Mouse (Mus musculus): Measurements from ENCODE around the gene Ak9. TPM values are rescaled to one million over a fixed set of nuclear protein-coding genes. Genes with fewer than 3 reads are reported as not detected.

Ak9 gene
- total and polyA plus RNA-seq, 3 experiments = 0.21 TPM; not detected in 2

DNA sequence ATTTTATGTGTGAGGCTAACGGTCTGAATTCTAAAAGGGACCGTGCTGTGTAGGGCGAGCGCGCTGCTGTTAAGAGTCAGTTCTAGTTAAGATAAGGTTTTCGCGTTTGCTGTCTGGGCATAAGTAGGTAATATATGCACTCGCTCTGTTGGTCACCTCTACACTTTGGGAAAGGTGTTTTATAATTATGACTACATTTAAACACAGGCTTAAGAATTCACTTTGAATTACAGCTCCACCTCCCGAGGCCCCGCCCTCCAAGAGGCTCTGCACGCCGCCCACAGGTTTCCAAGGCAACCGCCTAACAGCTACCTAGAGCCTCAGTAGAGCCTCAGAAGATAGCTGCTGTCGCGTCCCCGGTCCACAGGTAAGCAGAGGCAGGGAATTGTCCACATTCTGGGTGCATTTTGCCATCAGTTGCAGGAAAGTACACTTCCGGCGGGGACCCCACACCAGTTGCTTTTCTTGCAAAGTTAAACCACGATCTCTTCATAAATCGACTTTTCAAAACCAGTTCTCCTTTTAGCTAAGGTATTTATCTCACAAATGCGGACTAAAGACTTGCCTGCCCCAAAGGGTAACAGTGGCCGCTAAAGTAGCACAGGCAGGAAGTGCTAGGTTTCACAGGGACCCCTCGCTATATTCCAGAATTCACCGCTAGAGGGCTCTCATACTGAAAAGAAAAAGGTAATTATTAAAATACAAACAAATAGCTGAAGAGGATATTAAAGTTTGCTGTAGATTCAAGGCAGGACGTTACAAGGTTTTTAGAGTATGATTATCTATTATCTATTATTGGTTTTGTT, at the start of gene Ak9 (continued):
- no peak for TF ChIP-seq TAL1 (IDR thresholded peaks at IDR 0.05; ENCODE audit: low read length)
- TF ChIP-seq ZC3H11A (IDR thresholded peaks at IDR 0.05; ENCODE audit: low read depth, low read length) = peak; percentile 19
- TF ChIP-seq HCFC1 (IDR thresholded peaks at IDR 0.05; ENCODE audit: low read depth, low read length) = no peak; the same call in 1 of the 2 replicates
- TF ChIP-seq JUND (IDR thresholded peaks at IDR 0.05; ENCODE audit: low read depth, low read length) = no peak

DNA sequence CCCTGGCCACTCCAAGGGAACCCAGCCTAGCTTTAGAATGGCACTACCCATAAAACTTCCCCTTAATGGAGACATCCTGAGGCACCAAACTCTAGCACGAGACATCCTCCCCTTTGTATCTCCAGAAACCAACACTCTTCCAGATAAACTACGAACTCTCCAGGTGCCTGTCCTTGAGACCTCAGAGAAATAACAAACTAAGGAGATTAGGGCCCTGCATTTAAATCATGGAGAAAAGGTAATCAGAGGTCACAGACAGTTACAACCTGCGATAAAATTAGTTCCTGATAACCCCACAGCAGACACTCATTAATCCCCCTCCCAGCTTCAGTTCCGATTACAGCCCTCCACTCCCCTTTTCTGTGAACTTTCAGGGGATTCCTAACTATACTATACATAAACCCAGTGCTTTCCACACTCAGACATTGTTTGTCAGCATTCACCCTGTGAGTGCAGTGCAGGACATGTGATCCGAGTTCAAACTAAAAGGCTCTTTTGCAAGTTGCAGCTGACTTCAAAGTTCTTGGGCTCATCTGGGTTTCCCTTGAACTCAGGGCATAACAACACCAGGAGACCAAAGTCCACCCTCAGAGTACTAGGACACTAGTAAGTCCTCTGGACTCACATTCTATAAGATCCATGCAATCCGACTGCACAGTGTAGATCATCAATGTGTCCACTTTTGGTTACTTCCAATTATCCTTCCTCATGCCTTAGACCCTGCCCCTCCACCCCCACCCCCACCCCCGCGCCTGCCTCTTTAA, 43.4 kb upstream of the Ak9 start:
- no peak for DNase-seq (ENCODE audit: low read depth, low spot score)
- H3K9me3 ChIP-seq (replicated peaks; ENCODE audit: insufficient read depth, low read length) = no peaks in the 10 kb centered on the region
- H3K27ac ChIP-seq (ENCODE audit: control insufficient read depth, low read depth, low read length) = no peak overlapping the region
- H3K9ac ChIP-seq (ENCODE audit: control insufficient read depth, low read depth, low read length, poor library complexity, severe bottlenecking) = no peak overlapping the region
- H3K4me3 ChIP-seq (ENCODE audit: control insufficient read depth in 1 of 2, insufficient read depth in 1 of 2, low read depth in 2 of 2, low read length in 2 of 2) = no peak overlapping the region
- H3K36me3 ChIP-seq (ENCODE audit: control insufficient read depth in 1 of 2, insufficient read depth in 2 of 2, low read length in 2 of 2) = no peaks in the 10 kb centered on the region; a peak in 1 of 4 replicates
- no peaks in the 10 kb centered on the region for H3K79me2 ChIP-seq (ENCODE audit: control insufficient read depth, insufficient read depth, low read length, poor library complexity)
- no peaks in the 10 kb centered on the region for H3K27me3 ChIP-seq (ENCODE audit: control insufficient read depth in 1 of 2, insufficient read depth in 2 of 2, low read length in 2 of 2)
- H3K4me1 ChIP-seq (ENCODE audit: control insufficient read depth in 1 of 2, insufficient read depth in 2 of 2, low read length in 2 of 2) = no peaks in the 10 kb centered on the region
- TF ChIP-seq CTCF (IDR thresholded peaks at IDR 0.05 in 2 of 3, conservative IDR thresholded peaks at IDR 0.05 in 1 of 3; ENCODE audit: control insufficient read depth in 1 of 3, insufficient read depth in 1 of 3, low read depth in 2 of 3, low read length in 3 of 3, poor library complexity in 1 of 3, severe bottlenecking in 1 of 3) (no peak), GATA1 (IDR thresholded peaks at IDR 0.05; ENCODE audit: low read depth, low read length) (no peak), MAX (IDR thresholded peaks at IDR 0.05; ENCODE audit: low read length) (no peak)

DNA sequence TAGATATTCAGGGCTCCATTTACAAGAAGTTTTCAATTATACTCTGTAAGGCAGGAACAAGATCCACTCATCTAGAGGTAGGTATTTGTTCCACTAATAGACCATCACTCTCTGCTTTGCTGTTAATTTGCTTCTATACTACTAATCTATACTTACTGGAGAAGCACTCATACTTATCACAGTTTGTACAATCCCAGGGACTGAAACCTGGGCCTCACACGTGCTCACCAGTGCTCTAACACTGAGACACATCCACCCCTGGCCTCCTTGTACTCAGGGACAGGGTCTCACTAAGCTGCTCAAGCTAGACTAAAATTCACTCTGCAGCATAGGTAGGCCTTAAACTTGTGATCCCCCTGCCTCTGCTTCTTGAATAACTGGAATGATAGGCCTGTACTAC, 42.6 kb upstream of the Ak9 start:
- no peak overlapping the region for H3K9ac ChIP-seq (ENCODE audit: control insufficient read depth, low read depth, low read length, poor library complexity, severe bottlenecking)

More for the DNA sequence above, 42.6 kb upstream of the Ak9 start:
- H3K36me3 ChIP-seq (ENCODE audit: control insufficient read depth in 1 of 2, insufficient read depth in 2 of 2, low read length in 2 of 2) = peaks cover 0 to under 1% of the 10 kb centered on the region in 2 experiments; a peak in 1 of 4 replicates
- no peak for DNase-seq (ENCODE audit: low read depth, low spot score)
- no peak overlapping the region for H3K4me3 ChIP-seq (ENCODE audit: control insufficient read depth in 1 of 2, insufficient read depth in 1 of 2, low read depth in 2 of 2, low read length in 2 of 2)
- H3K27ac ChIP-seq (ENCODE audit: control insufficient read depth, low read depth, low read length) = no peak overlapping the region
- no peak for TF ChIP-seq SMC3 (IDR thresholded peaks at IDR 0.05; ENCODE audit: low read depth, low read length)
- no peak for TF ChIP-seq E2F4 (IDR thresholded peaks at IDR 0.05; ENCODE audit: borderline replicate concordance, low read depth, low read length)
- TF ChIP-seq MYB (IDR thresholded peaks at IDR 0.05; ENCODE audit: low read depth, low read length) = no peak
- no peak for TF ChIP-seq BHLHE40 (IDR thresholded peaks at IDR 0.05; ENCODE audit: borderline replicate concordance, low read depth, low read length)
- TF ChIP-seq MXI1 (IDR thresholded peaks at IDR 0.05; ENCODE audit: low read depth, low read length) = no peak
- no peak for TF ChIP-seq POLR2AphosphoS5 (IDR thresholded peaks at IDR 0.05; ENCODE audit: borderline replicate concordance, low read depth, low read length)
- no peak for TF ChIP-seq KAT2A (conservative IDR thresholded peaks at IDR 0.05; ENCODE audit: low read depth, low read length)
- no peak for TF ChIP-seq MAX (IDR thresholded peaks at IDR 0.05; ENCODE audit: low read length)
- no peak for TF ChIP-seq USF2 (IDR thresholded peaks at IDR 0.05; ENCODE audit: borderline replicate concordance in 1 of 2, insufficient read depth in 1 of 2, low read depth in 1 of 2, low read length in 2 of 2)
- no peak for TF ChIP-seq EP300 (IDR thresholded peaks at IDR 0.05; ENCODE audit: low read depth in 1 of 2, low read length in 2 of 2)
- TF ChIP-seq POLR2A (IDR thresholded peaks at IDR 0.05; ENCODE audit: control insufficient read depth in 1 of 2, insufficient read depth in 1 of 2, low read depth in 1 of 2, low read length in 2 of 2, poor library complexity in 1 of 2) = no peak
- TF ChIP-seq ETS1 (IDR thresholded peaks at IDR 0.05; ENCODE audit: low read depth, low read length) = no peak
- TF ChIP-seq GABPA (IDR thresholded peaks at IDR 0.05; ENCODE audit: low read depth, low read length) = no peak
- TF ChIP-seq CHD2 (IDR thresholded peaks at IDR 0.05; ENCODE audit: low read length) = no peak
- TF ChIP-seq RCOR1 (IDR thresholded peaks at IDR 0.05; ENCODE audit: low read depth, low read length) = no peak
- TF ChIP-seq HCFC1 (IDR thresholded peaks at IDR 0.05; ENCODE audit: low read depth, low read length) = no peak
- TF ChIP-seq NELFE (IDR thresholded peaks at IDR 0.05; ENCODE audit: low read depth, low read length) = no peak
- TF ChIP-seq GATA1 (IDR thresholded peaks at IDR 0.05; ENCODE audit: low read depth, low read length) = no peak
- no peak for TF ChIP-seq ZKSCAN1 (IDR thresholded peaks at IDR 0.05; ENCODE audit: low read depth, low read length)
- H3K9me3 ChIP-seq (replicated peaks; ENCODE audit: insufficient read depth, low read length) = no peaks in the 10 kb centered on the region
- no peaks in the 10 kb centered on the region for H3K27me3 ChIP-seq (ENCODE audit: control insufficient read depth in 1 of 2, insufficient read depth in 2 of 2, low read length in 2 of 2)
- no peaks in the 10 kb centered on the region for H3K4me1 ChIP-seq (ENCODE audit: control insufficient read depth in 1 of 2, insufficient read depth in 2 of 2, low read length in 2 of 2)
- H3K79me2 ChIP-seq (ENCODE audit: control insufficient read depth, insufficient read depth, low read length, poor library complexity) = no peaks in the 10 kb centered on the region

All from MEL (cell line).